29 mouse cellular contexts compared by ENCODE assay signal in the genomic region with DNA sequence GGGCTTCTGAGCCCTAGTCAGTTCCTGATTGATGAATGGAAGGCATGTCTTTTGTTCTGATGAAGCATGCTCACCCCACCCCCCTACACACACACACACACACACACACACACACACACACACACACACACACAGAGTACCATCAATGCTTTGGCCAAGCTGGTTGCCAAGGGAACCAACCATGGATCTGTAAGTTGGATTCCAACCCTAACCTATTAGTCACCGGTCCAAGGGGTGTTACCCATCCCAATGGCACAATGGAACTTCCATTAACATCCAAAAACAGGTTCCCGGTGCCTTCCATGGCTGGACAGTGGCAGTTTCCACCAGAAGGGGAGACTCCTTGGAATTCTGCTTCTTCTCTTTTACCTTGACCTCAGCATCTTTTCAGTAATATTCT.
A peak's percentile ranks its signal among the peaks of the same experiment; 100 is the strongest.
DNase-seq lines count a peak whose midpoint lies in the region; ATAC-seq lines count a peak whose summit lies in the region.
"Had no signal": no experiment of that assay in that cellular context is flagged by ENCODE, and none has a peak within 500 bp of the region (broad histone marks: within the 10 kb centered on the region; RNA-seq: fewer than 3 reads in every experiment).

No protein-coding gene starts in this region.

- WGBS in limb, embryonic 10.5 days, result 90% methylated on average over 2 of the region's 2 CpGs
- 86% methylated on average over 2 of the region's 2 CpGs for WGBS in midbrain, embryonic 11.5 days

- H3K27me3 ChIP-seq in limb, embryonic 10.5 days (ENCODE audit: low read depth, poor library complexity, severe bottlenecking), result no peaks in the 10 kb centered on the region
- no peaks in the 10 kb centered on the region for H3K27me3 ChIP-seq in midbrain, embryonic 11.5 days (ENCODE audit: control insufficient read depth, insufficient read depth, low read length)
- H3K27me3 ChIP-seq: embryonic facial prominence, embryonic 13.5 days; forebrain, embryonic 12.5 days; forebrain, embryonic 15.5 days; hindbrain, embryonic 13.5 days had no signal

- H3K9me3 ChIP-seq in limb, embryonic 10.5 days (replicated peaks), result no peaks in the 10 kb centered on the region
- H3K9me3 ChIP-seq in midbrain, embryonic 11.5 days (ENCODE audit: control insufficient read depth, low read length), result no peaks in the 10 kb centered on the region
- H3K9me3 ChIP-seq: embryonic facial prominence, embryonic 10.5 days; embryonic facial prominence, embryonic 13.5 days; forebrain, embryonic 12.5 days; forebrain, embryonic 15.5 days; hindbrain, embryonic 10.5 days; hindbrain, embryonic 13.5 days had no signal

- H3K4me1 ChIP-seq in limb, embryonic 10.5 days, result peaks cover 48% of the 10 kb centered on the region
- peaks cover 16% of the 10 kb centered on the region for H3K4me1 ChIP-seq in midbrain, embryonic 11.5 days (ENCODE audit: control insufficient read depth, insufficient read depth, low read length)

- no peak overlapping the region for H3K4me3 ChIP-seq in limb, embryonic 10.5 days
- H3K4me3 ChIP-seq in midbrain, embryonic 11.5 days (ENCODE audit: low read depth, low read length), result no peak overlapping the region
- H3K4me3 ChIP-seq: embryonic facial prominence, embryonic 10.5 days; embryonic facial prominence, embryonic 13.5 days; erythroblast, embryonic 14.5 days; forebrain, embryonic 12.5 days; forebrain, embryonic 15.5 days; heart, adult 2 months; hindbrain, embryonic 10.5 days; hindbrain, embryonic 13.5 days had no signal

- no peak for ATAC-seq in midbrain, embryonic 11.5 days (ENCODE audit: low FRiP score)
- ATAC-seq: forebrain, embryonic 15.5 days; hindbrain, embryonic 16.5 days; inflammation-experienced regulatory T-cells, adult 6 months had no signal

- peak; percentile 50 for DNase-seq in heart, adult 11 months
- no peak for DNase-seq in heart, adult 9 months (ENCODE audit: low spot score in 2 of 2)
- DNase-seq in 3T3-L1 (ENCODE audit: low read depth, low spot score) (peak; percentile 67), ES-CJ7 (ENCODE audit: low read depth, low spot score) (peak; percentile 33), R1 (ENCODE audit: low read depth, low spot score) (peak; percentile 44), adipocyte (ENCODE audit: low spot score) (no peak)
- no peak for DNase-seq in limb, embryonic 10.5 days (ENCODE audit: low spot score)
- DNase-seq in midbrain, embryonic 11.5 days (ENCODE audit: low spot score, missing footprints), result no peak
- DNase-seq: adrenal gland, adult 8-10 months; B cell, adult 2 months; cerebellum, adult 11-12 months; cerebellum, adult 8-10 months; cerebellum, postnatal 10 days; cerebellum, postnatal 36 days; embryo, embryonic 11 days; gastrocnemius, postnatal 25 days; heart, adult 2 months; kidney, adult 11 months; kidney, adult 8-10 months had no signal

- H3K27ac ChIP-seq in limb, embryonic 10.5 days, result no peak overlapping the region
- H3K27ac ChIP-seq in midbrain, embryonic 11.5 days (ENCODE audit: low read depth, low read length), result no peak overlapping the region
- H3K27ac ChIP-seq: embryonic facial prominence, embryonic 13.5 days; forebrain, embryonic 15.5 days; hindbrain, embryonic 13.5 days had no signal

- H3K4me2 ChIP-seq in midbrain, embryonic 11.5 days, result no peak overlapping the region
- H3K4me2 ChIP-seq: embryonic facial prominence, embryonic 13.5 days; forebrain, embryonic 12.5 days; forebrain, embryonic 15.5 days; heart, embryonic 11.5 days; hindbrain, embryonic 13.5 days had no signal

- H3K9ac ChIP-seq in midbrain, embryonic 11.5 days (ENCODE audit: low read length), result no peak overlapping the region
- H3K9ac ChIP-seq: embryonic facial prominence, embryonic 13.5 days; forebrain, embryonic 12.5 days; forebrain, embryonic 15.5 days; hindbrain, embryonic 13.5 days had no signal

- no peaks in the 10 kb centered on the region for H3K36me3 ChIP-seq in limb, embryonic 10.5 days
- no peaks in the 10 kb centered on the region for H3K36me3 ChIP-seq in midbrain, embryonic 11.5 days (ENCODE audit: control insufficient read depth, insufficient read depth, low read length)
- H3K36me3 ChIP-seq: embryonic facial prominence, embryonic 10.5 days; embryonic facial prominence, embryonic 13.5 days; forebrain, embryonic 12.5 days; forebrain, embryonic 15.5 days; hindbrain, embryonic 10.5 days; hindbrain, embryonic 13.5 days had no signal

Comparison
In these comparisons a context has a peak if more than half of its experiments do, and no peak if none do; other contexts are left out.
1. DNase-seq: peak in heart, adult 11 months (single experiment), 3T3-L1 (single experiment), ES-CJ7 (single experiment) and R1 (single experiment); none in heart, adult 9 months (0 of 2), adipocyte (single experiment), limb, embryonic 10.5 days (single experiment) and midbrain, embryonic 11.5 days (single experiment).